Mouse (Mus musculus) c-Kit-positive CD71-positive TER-119-negative erythroid progenitor cells, embryonic 14.5 days (primary cell): ENCODE measurements around the gene Slc15a5.

Source experiments
- DNase-seq: peaks from one replicate; pipeline ENCODE4 v3.0.0-alpha.2; 2013; ENCODE audit warnings: low read depth

Gene Slc15a5

DNA sequence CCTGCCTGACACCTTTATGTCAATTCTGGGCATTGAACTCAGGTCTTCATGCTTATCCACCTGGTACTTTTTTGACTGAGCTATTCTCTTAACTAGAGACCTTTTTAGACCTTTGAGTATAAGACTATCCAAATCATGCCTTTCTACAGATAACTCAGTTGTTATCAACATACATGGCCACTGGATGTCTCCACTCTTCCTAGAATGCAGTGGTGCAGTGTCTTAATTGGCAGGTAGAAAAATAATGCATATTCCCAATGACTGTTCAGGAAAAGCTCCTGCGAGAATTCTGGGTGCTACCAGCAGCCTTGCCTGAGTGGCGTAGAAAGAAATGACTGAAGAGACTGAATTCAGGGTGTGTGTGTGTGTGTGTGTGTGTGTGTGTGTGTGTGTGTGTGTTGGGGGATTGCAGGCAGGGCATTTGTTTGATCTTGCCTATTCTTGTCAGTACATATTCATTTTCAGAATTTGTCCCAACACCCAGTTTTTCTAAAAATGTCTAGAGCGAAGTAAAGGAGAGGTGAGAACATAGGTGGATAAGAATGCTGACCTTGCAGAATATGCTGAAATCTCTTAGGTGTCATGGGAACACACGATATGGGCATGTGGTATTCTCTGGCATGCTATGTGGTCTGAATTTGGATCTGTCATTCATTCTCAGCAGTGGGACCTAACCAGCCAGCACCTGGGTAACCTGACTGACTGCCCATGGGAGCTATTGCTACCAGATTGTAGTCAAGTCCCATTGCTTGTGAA lies 119.5 kb downstream of the Slc15a5 start:
- no peak for DNase-seq

DNA sequence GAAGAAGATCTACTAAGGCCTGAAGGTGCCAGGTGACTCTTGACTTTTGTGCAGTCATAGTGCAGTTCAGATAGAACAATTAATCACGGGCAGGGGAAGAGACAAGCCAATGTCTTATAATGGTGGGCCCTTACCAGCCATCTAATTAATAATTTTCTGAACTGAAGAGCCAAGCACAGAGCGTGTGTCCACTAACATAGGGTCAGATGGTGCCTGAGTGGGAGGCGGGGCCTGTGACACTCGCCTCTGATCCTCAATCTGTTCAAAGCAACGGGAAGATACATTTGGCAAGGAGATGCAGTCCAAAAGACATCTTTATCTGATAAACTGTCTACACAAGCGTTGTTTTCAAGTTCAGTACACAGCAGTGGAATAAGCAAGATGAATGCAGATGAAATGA lies 122.1 kb downstream of the Slc15a5 start:
- DNase-seq = no peak

DNA sequence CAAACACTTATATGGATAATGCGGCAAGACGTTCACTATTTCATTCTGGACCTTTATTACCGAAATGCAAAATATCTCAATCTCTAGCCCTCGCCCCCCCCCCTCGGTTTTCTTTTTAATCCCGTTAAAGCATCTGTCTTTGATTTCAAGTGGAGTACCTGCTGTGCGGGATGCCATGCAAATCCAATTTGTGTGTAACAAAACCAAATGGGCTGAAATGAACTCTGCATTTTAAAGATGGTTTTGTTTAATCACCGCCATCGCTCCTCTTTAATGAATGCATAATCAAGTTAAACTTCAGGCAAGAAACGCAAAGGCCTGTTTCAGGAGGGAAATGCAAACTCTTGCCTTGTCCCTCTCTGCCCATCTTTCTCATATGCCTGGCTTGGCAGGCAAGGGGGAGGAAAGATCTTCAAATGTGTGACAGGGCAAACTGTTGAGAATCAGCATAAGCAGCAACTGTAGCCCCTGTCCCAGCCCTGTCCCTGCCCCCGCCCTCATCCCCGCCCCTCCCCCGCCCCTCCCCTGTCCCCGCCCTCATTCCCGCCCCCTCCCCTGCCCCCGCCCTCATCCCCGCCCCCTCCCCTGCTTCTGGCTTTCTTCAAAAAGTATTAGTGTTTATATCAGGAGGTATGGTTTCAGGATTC lies 122.8 kb downstream of the Slc15a5 start:
- no peak for DNase-seq

DNA sequence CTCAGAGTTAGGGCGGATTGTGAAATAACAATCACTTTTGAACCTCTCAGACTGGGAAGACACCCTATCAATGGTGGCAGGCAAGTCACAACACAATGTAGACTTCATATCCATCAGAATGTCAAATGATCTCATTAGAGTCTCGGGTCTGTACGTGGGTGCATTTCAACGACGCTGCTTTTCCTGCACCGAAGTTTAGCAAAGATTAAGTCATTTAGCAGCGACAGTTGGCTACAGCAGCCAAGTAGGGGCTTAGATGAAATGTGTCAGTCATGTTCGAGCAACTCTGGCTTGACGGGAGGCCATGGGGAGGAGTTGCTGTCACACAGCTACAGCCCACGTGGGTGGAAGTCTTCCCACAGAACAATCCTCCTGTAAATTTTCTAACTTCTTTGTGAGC lies 133.2 kb downstream of the Slc15a5 start:
- DNase-seq = no peak

DNA sequence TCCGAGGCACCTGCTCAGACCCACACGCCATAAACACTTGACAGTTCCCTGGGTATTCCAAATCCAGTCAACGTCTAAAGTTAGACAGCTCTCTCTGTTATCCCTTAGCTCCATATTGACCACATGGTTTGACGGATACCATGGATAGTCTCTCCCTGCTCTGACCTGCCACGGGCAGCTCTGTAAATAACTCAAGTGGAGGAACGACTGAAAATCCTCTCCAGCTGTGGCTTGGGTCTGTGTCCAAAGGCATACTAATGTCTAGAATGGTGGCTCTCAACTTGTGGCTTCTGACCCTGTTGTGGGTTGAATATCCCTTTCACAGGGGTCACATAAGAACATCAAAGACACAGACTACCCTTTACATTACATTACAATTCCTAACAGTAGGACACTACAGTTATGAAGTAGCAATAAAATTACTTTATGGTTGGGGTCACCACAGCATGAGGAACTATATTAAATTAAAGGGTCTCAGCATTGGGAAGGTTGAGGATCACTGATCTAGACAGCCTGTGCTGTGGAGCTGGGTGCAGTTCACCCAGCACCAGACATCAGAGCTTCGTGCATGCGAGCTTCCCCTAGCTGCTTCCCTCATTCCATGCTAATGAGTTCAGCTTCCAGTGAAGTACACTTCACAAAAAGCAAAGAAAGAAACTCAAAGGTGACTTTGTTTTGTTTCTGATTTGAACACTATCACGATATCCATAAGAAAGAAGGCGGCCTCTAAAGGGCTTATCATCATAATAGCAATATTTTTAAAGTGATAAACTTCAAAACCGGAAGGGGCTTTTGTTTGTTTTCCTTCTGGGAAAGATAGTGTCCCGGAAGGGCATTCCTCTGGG lies 139.1 kb downstream of the Slc15a5 start:
- no peak for DNase-seq

DNA sequence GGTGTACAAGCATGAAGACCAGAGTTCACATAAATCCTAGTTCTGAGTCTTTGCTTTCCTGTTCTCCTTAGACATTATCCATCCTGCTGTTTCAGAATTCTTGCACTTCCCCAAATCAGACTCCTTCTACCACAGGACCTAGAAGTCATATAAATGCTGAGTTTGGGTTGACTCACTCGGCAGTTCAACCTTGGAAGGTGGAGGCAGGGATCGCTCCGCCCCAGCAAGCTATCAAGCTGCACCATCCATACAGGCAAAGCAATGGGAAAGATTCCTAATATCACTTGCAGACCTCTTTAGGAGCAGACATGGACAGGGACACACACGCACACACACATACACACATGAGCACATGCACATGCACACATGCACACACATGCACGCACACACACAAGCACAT lies 142.2 kb downstream of the Slc15a5 start:
- no peak for DNase-seq

DNA sequence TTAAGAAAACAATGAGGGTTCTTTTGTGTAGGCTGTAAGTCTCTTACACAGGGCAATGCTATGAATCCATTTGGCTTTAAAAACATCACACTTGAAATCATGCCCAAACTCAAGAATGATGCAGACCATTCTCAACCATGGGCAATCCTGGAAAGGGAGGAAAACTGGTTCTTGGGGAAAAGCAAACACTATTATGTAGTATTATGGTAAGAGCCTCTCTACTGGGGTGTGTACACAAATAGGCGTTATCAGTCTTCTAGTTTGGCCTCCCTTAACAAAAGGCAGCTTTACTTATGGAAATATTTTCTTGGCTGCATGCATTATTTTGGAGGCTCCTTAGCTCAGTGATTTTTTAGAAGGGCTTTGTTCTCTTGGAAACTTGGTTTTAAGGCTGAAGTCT lies 143.4 kb downstream of the Slc15a5 start:
- no peak for DNase-seq

DNA sequence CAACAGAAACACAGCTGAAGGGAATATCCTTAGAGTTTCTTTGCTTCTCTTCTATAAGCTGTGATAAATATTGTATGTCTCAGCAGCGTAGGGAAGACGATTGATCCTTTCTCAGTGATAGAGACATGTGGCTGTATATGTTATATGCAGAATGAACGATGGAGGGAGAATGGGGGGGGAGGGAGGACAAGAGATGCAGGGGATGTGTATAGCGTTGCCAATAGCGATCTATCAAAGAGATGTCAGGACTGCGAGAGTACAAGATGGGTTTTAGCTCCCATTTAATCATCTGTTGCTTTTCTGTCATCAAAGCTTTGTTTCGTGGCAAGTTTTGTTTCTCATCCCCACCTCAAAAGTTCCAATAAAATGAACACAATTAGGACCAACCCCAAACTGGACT lies 143.9 kb downstream of the Slc15a5 start:
- DNase-seq = no peak

DNA sequence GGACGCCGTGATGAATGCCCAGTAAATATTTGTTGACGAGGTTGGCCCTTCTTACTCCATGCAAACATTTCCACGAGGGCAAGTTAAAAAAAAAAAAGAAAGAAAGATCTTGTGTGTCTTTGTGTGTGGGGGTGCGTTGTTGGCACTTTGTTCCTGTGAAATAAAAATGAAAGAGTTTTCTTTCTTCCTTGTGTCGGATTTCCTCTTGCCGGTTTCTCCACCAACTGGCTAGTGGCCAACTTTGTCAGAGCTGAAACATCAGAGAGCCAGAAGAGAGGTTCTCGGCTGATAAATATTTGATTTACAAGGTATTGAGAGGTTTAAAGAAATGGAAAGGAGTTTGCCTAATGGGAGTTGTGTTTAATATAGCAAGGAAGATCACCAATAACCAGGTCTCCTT lies 144.4 kb downstream of the Slc15a5 start:
- DNase-seq = no peak

DNA sequence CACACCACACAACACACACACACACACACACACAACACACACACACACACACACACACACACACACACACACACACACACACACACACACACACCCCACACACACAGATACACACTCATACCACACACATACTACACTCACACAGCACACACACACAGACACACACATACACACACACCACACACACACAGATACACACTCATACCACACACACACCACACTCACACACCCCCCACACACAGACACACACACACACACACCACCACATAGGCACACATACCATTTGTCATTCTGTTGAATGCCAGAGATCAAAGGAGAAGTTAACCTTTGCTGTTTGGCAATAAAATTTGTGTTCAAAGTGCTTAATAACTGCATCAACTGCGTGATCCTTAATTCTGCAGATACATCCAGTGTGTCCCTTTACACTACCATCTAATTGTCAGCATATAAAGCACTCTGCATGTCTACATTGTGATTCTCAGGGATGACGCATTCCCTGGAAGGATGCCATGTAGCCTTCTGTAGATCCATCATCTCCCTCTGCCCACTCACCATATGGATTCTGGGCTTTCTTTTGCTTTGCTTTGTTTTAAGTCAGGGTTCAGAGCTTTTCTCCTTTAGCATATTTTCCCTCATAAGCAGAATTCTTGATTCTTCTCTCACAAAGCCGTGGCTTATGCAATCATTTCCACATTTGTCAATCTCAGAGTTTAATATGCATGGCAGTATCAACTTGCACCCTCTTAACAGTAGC lies 145.0 kb downstream of the Slc15a5 start:
- DNase-seq = no peak
